Mouse (Mus musculus) neural tube, embryonic 12.5 days (tissue): ENCODE data around the gene Zfx. TPM values are rescaled to one million over a fixed set of nuclear protein-coding genes. Genes with fewer than 3 reads are reported as not detected.

ENCODE experiments used
- ATAC-seq: fragments of 200-750 bp; cut with Nextera tagmentation; 2 replicates; pipeline ENCODE4 v1.8.0; 2017; ENCODE audit warnings: low read depth, mild to moderate bottlenecking, moderate TSS enrichment, moderate library complexity; ENCODE audit not compliant: low FRiP score
- H3K27ac ChIP-seq: fragments of 300-500 bp; sonication (generic); 2 replicates; pipeline ENCODE4 v1.5.1; 2016
- H3K27me3 ChIP-seq: fragments of 300-500 bp; sonication (generic); replicated peaks from 2 replicates; pipeline ENCODE4 v1.6.1; 2016; ENCODE audit warnings: mild to moderate bottlenecking
- H3K36me3 ChIP-seq: fragments of 300-500 bp; sonication (generic); 2 replicates; pipeline ENCODE4 v1.6.1; 2016; ENCODE audit warnings: mild to moderate bottlenecking
- H3K4me1 ChIP-seq: fragments of 300-500 bp; sonication (generic); 2 replicates; pipeline ENCODE4 v1.6.1; 2016
- H3K4me2 ChIP-seq: fragments of 300-500 bp; sonication (generic); replicated peaks from 2 replicates; pipeline ENCODE4 v1.6.1; 2016; ENCODE audit warnings: mild to moderate bottlenecking
- H3K4me3 ChIP-seq: fragments of 300-500 bp; sonication (generic); 2 replicates; pipeline ENCODE4 v1.5.1; 2016
- H3K9ac ChIP-seq: fragments of 300-500 bp; sonication (generic); 2 replicates; pipeline ENCODE4 v1.6.1; 2016; ENCODE audit warnings: mild to moderate bottlenecking
- H3K9me3 ChIP-seq: fragments of 300-500 bp; sonication (generic); 2 replicates; pipeline ENCODE4 v1.6.1; 2016; ENCODE audit warnings: mild to moderate bottlenecking
- WGBS: fragments of 180-500 bp; shearing (Covaris S2); methylation state at CpG from one replicate; pipeline ENCODE4 v1.1.7; 2016; 5-methylcytosine and 5-hydroxymethylcytosine counted together
- polyA plus RNA-seq: library from polyadenylated mRNA; unstranded; fragments of >200 nt; fragmentation: Nextera tagmentation; extraction: Ambion mirVana; gene quantifications from 2 replicates; pipeline ENCODE4 v1.2.1, GENCODE M21; 2016

The Zfx gene
- polyA plus RNA-seq, 1 experiment from 2014 or later: 21.0 TPM

DNA sequence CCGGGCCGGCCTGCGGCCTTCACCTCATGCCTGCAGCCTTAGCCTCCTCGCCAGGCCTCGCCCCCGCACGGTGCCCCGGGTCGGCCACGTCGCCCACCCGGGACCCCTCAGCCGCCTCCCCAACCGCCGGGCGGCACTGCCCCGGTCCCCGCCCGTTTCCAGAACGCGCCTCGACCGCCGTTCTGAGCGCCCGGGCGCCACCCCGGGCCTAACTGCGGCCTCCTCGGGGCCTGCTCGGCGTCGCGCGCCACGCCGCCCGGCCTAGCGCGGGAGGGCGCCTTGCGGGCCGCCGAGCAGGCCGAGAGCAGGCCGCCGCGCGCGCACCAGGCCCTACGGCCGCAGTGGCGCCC, 818 bp downstream of the Zfx start:
- Histone ChIP-seq H3K4me1 (peaks cover 3% of the 10 kb centered on the region; the same call in 1 of the 2 replicates), H3K27me3 (peaks cover 11% of the 10 kb centered on the region), H3K36me3 (no peaks in the 10 kb centered on the region), H3K9ac (peak overlapping the region; percentile 93), H3K4me3 (peak overlapping the region; percentile 59), H3K27ac (peak overlapping the region; percentile 98), H3K4me2 (peak overlapping the region; percentile 73), H3K9me3 (no peaks in the 10 kb centered on the region)
- WGBS: 22% methylated on average over 51 of the region's 53 CpGs
- peak; percentile 75 for ATAC-seq

GRCm38 (mm10) chrX:94121866-94122708, 1.4 kb downstream of the Zfx start:
- Histone ChIP-seq H3K9me3 (no peaks in the 10 kb centered on the region), H3K4me1 (peaks cover 3% of the 10 kb centered on the region; the same call in 1 of the 2 replicates), H3K9ac (peak overlapping the region; percentile 93), H3K27ac (peak overlapping the region; percentile 98), H3K36me3 (no peaks in the 10 kb centered on the region), H3K27me3 (peaks cover 11% of the 10 kb centered on the region), H3K4me3 (peak overlapping the region; percentile 59), H3K4me2 (peak overlapping the region; percentile 73)
- WGBS: 17% methylated on average over 58 of the region's 65 CpGs
- peak; percentile 87 for ATAC-seq

DNA sequence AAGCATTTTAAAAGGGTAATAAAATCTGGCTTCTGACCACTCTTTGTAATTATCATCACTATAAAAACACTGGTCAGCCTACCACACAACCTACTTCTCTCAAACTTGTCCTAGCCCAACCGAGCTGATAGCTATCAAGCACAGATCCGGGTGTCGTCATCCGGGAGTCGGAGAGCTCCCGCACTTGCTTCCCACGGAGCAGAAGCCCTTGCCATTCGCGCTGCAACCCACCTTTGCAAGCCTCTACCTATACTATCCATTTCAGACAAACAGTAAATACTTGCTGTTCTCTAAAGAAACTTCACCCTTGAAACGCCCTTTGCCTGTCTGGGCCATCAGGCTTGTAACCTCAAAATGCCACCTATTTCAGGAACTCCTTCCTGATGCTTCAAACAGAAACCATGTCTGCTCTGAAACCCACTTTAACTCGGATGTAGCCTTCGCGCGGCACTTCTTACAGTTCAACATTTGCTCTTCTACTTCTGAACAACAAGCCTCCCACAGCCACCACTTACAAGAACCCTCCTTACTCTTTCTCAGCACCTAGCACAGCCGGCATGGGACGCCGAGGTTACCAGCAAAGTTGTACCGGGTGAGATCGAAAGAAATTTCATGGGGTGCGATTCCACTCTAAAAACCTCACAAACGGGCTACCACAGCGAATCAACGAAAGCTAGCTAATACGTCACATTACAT, 2.2 kb downstream of the Zfx start:
- Histone ChIP-seq H3K9me3 (no peaks in the 10 kb centered on the region), H3K27me3 (peaks cover 11% of the 10 kb centered on the region), H3K4me2 (peak overlapping the region; percentile 73), H3K36me3 (no peaks in the 10 kb centered on the region), H3K4me3 (peak overlapping the region; percentile 59), H3K27ac (no peak overlapping the region), H3K4me1 (peaks cover 3% of the 10 kb centered on the region; the same call in 1 of the 2 replicates), H3K9ac (peak overlapping the region; percentile 36)
- no peak for ATAC-seq
- 19% methylated on average over 24 of the region's 24 CpGs for WGBS

DNA sequence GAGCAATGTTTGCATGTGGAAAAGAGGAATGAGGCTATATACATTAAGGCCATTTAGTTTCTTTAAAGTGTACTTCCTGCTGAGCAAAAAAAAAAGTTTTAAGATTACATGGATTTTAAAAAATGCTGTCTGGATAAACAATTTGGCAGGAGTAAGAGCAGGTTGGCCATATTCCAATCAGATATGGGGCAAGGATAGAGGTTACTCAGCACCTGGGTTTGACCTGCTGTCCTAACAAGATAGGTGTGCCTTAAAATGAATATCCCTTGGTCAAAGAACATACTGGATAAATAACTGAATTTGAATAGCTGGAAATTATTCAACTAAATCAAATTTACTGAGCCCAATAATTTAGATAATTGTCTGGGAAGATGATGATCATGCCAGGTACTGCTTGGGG, 5.2 kb downstream of the Zfx start:
- no peak overlapping the region for H3K4me2 ChIP-seq
- peaks cover 10% of the 10 kb centered on the region for H3K27me3 ChIP-seq
- H3K4me1 ChIP-seq: peaks cover 3% of the 10 kb centered on the region; the same call in 1 of the 2 replicates
- H3K9me3 ChIP-seq: no peaks in the 10 kb centered on the region
- H3K36me3 ChIP-seq: no peaks in the 10 kb centered on the region
- H3K27ac ChIP-seq: no peak overlapping the region
- ATAC-seq: no peak
- no peak overlapping the region for H3K4me3 ChIP-seq
- H3K9ac ChIP-seq: no peak overlapping the region

GRCm38 (mm10) chrX:94115882-94116281, 7.6 kb downstream of the Zfx start:
- Histone ChIP-seq H3K4me2 (no peak overlapping the region), H3K27ac (no peak overlapping the region), H3K9me3 (no peaks in the 10 kb centered on the region), H3K4me1 (no peaks in the 10 kb centered on the region), H3K9ac (no peak overlapping the region), H3K27me3 (no peaks in the 10 kb centered on the region), H3K4me3 (no peak overlapping the region), H3K36me3 (no peaks in the 10 kb centered on the region)
- ATAC-seq: no peak
- WGBS: 87% methylated on average over 6 of the region's 6 CpGs

GRCm38 (mm10) chrX:94105964-94106363, 17.5 kb downstream of the Zfx start:
- ATAC-seq: no peak
- WGBS: 71% methylated on average over 2 of the region's 2 CpGs
- Histone ChIP-seq H3K27ac (no peak overlapping the region), H3K4me2 (no peak overlapping the region), H3K36me3 (no peaks in the 10 kb centered on the region), H3K4me1 (no peaks in the 10 kb centered on the region), H3K27me3 (no peaks in the 10 kb centered on the region), H3K4me3 (no peak overlapping the region), H3K9ac (no peak overlapping the region), H3K9me3 (no peaks in the 10 kb centered on the region)

DNA sequence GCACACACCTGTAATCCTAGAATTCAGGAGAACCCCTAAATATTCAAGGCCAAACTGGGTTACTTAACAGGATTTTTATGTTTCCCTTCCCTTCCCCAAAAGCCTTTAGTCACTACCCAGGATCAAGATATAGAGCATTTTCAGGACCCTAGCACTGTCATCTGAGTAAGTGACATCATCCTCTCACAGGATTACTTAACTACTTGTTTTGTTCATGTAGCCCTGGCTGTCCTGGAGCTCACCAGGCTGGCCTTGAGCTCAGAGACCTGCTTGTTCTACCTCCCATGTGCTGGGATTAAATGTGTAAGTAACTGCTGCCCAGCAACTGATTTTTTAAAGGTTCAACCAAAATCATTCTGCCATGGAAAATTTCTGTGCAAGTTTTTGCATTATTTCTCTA, 20.6 kb downstream of the Zfx start:
- Histone ChIP-seq H3K9ac (no peak overlapping the region), H3K36me3 (peaks cover 4% of the 10 kb centered on the region; the same call in 1 of the 2 replicates), H3K4me3 (no peak overlapping the region), H3K9me3 (no peaks in the 10 kb centered on the region), H3K27me3 (no peaks in the 10 kb centered on the region), H3K4me2 (no peak overlapping the region), H3K4me1 (no peaks in the 10 kb centered on the region), H3K27ac (no peak overlapping the region)
- no peak for ATAC-seq

GRCm38 (mm10) chrX:94100561-94100960, 22.9 kb downstream of the Zfx start:
- no peak overlapping the region for H3K9ac ChIP-seq
- no peaks in the 10 kb centered on the region for H3K4me1 ChIP-seq
- 86% methylated on average over 1 of the region's 1 CpGs for WGBS
- no peak overlapping the region for H3K27ac ChIP-seq
- ATAC-seq: no peak
- H3K36me3 ChIP-seq: peaks cover 6% of the 10 kb centered on the region; the same call in 1 of the 2 replicates
- no peaks in the 10 kb centered on the region for H3K9me3 ChIP-seq
- H3K4me2 ChIP-seq: no peak overlapping the region
- no peak overlapping the region for H3K4me3 ChIP-seq
- no peaks in the 10 kb centered on the region for H3K27me3 ChIP-seq

- no peaks in the 10 kb centered on the region for H3K9me3 ChIP-seq
- H3K27ac ChIP-seq: no peak overlapping the region
- H3K9ac ChIP-seq: no peak overlapping the region
- H3K4me1 ChIP-seq: no peaks in the 10 kb centered on the region
- H3K36me3 ChIP-seq: no peaks in the 10 kb centered on the region
- ATAC-seq: no peak
- H3K4me3 ChIP-seq: no peak overlapping the region
- no peak overlapping the region for H3K4me2 ChIP-seq
- WGBS: 92% methylated on average over 2 of the region's 2 CpGs
- H3K27me3 ChIP-seq: no peaks in the 10 kb centered on the region
These were observed 32.5 kb downstream of the Zfx start for GRCm38 (mm10) chrX:94091001-94091400.

- H3K27ac ChIP-seq: no peak overlapping the region
- H3K9ac ChIP-seq: no peak overlapping the region
- WGBS: 61% methylated on average over 6 of the region's 6 CpGs
- H3K9me3 ChIP-seq: no peaks in the 10 kb centered on the region
- H3K4me2 ChIP-seq: no peak overlapping the region
- no peaks in the 10 kb centered on the region for H3K36me3 ChIP-seq
- H3K27me3 ChIP-seq: no peaks in the 10 kb centered on the region
- no peaks in the 10 kb centered on the region for H3K4me1 ChIP-seq
- ATAC-seq: no peak
- H3K4me3 ChIP-seq: no peak overlapping the region
These were observed 62.3 kb downstream of the Zfx start for GRCm38 (mm10) chrX:94061246-94061645.

DNA sequence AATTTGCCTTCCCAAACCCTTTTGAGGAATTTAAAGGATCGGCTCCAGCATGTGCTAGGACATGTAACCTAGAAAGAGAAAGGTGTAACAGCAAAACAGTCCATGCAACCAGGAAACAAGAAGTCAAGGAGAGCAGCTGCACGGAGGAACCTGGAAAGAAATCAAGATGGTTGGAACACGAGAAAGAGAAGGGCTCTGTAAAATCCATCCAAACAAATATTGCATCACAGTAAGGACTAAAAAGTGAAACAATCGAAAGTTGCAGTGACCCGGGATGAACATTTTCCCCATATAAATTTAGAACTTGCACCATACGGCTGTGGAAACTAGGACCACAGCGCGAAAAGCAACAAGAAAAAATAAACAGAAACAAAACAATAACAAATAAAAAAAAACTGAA, 62.8 kb downstream of the Zfx start:
- no peak overlapping the region for H3K4me2 ChIP-seq
- H3K9ac ChIP-seq: no peak overlapping the region
- H3K27me3 ChIP-seq: no peaks in the 10 kb centered on the region
- ATAC-seq: no peak
- H3K9me3 ChIP-seq: no peaks in the 10 kb centered on the region
- H3K4me1 ChIP-seq: no peaks in the 10 kb centered on the region
- no peak overlapping the region for H3K27ac ChIP-seq
- no peaks in the 10 kb centered on the region for H3K36me3 ChIP-seq
- WGBS: 81% methylated on average over 8 of the region's 8 CpGs
- no peak overlapping the region for H3K4me3 ChIP-seq

DNA sequence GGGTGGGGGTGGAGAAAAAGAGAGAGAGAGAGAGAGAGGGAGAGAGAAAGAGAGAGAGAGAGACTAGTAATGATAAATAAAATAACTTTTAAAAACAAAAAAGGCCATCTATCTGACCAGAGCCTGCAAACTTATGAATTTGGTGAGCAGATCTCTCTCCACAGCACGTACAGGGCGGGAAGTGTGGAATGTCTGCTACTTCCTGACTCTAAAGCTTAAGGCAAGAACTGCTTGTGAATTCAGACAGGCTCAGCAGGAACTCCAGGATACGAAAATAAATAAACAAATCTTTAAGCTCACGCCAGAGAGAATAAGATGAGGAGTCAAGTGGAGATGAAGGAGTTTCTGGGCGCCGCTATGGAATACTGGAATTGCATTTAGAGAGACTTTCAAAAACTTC, 64.8 kb downstream of the Zfx start:
- H3K4me3 ChIP-seq: no peak overlapping the region
- 41% methylated on average over 6 of the region's 6 CpGs for WGBS
- no peak overlapping the region for H3K9ac ChIP-seq
- H3K27me3 ChIP-seq: no peaks in the 10 kb centered on the region
- H3K36me3 ChIP-seq: no peaks in the 10 kb centered on the region
- no peaks in the 10 kb centered on the region for H3K9me3 ChIP-seq
- ATAC-seq: no peak
- H3K27ac ChIP-seq: no peak overlapping the region
- no peak overlapping the region for H3K4me2 ChIP-seq
- H3K4me1 ChIP-seq: no peaks in the 10 kb centered on the region
